Mouse (Mus musculus): ENCODE results near the gene Leng9. TPM values are rescaled to one million over a fixed set of nuclear protein-coding genes. Genes with fewer than 3 reads are reported as not detected.
A peak's percentile ranks its signal among the peaks of the same experiment; 100 is the strongest.

Leng9 gene
- total and polyA plus RNA-seq, 2 experiments from 2014 or later: 4.7 to 4.9 TPM

DNA sequence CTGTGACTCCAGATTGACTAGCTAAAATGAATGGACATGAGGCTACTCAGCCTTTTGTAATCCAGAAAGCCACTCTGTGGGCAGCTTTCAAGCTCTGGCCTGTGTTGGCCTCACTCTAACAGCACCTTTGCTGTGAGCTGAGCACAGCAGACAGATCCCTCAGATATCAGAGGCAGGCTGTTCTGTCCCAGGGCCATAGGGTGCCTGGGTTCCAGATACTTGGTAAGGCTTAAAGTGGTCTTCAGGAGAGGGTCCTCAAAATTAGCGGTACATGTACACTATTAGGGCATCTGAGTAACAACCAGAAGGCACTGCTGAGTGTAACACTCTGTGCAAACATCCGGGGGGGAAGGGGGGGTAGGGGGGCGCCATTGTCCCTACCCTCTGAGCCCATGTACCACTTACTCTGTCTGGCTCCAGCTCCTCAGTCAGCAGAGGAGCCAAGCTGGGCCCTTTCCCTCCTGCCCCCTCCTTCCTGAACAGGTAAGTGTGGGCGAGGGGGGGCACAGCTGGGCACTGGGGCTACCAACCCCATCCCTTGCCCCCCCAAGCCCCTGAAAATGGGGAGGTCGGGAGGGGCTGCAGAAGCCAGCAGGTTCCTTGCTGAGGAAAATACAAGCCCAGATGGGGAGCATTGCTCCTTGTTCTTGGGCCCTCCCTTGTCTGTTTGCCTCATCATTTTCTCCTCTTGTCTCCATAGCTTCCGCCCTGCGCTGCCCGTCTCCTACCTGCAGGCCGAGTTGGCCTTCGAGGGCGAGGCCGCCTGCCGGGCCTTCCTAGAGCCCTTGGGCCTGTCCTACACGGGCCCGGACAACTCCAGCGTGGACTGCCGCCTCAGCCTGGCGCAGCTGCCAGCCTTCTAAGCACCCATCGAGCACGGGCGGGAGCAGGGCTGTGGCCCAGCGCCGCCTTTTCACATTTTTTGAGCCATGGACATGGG is 3.7 kb downstream of the Leng9 start:
- no peak for DNase-seq (ENCODE audit: low spot score)

DNA sequence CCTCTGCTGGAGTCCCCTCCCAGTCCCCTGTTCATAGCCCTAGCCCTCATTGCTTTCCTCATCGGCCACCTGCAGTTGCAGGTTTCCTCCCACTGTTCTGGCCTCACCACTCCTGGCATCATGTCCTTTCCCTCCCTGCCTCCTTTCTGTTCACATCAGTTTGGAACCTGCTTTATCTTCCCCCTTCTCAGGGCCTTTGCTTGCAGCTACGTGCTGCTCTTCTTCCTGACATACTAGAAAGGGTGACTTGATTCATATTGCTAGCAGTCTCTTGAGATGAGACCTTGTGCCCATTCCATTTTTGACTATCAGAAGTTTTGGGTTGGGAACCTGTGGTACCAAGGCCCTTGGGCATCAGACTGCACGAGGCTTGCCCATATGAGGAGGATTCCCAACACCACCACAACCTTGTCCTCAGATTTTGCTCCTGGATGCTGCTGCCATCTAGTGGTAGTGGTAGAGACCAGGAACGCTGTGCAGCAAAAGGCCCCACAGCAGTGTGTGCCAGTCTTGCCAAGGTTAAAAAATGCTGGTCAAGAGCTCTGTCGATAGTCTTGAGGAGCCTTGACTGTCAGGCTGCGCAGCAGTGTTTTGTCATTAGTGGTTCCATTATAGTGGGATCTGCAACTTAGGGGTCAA is 4.5 kb downstream of the Leng9 start:
- no peaks in the 10 kb centered on the region for H3K4me1 ChIP-seq (ENCODE audit: insufficient read depth, low read length)
- 61% methylated on average over 6 of the region's 6 CpGs for WGBS
- H3K4me2 ChIP-seq (ENCODE audit: low read depth, low read length, poor library complexity, severe bottlenecking): no peak overlapping the region
- ATAC-seq (ENCODE audit: low FRiP score) (no peak), DNase-seq (ENCODE audit: low spot score) (peak; percentile 49)
- H3K9me3 ChIP-seq (ENCODE audit: low read length): no peaks in the 10 kb centered on the region
- no peak overlapping the region for H3K9ac ChIP-seq (replicated peaks; ENCODE audit: low read length, poor library complexity, severe bottlenecking)
- H3K36me3 ChIP-seq (ENCODE audit: insufficient read depth, low read length): peaks cover 61% of the 10 kb centered on the region
- H3K27ac ChIP-seq (ENCODE audit: low read depth, low read length): no peak overlapping the region
- peak; percentile 77 for TF ChIP-seq CTCF (IDR thresholded peaks at IDR 0.05)
- H3K27me3 ChIP-seq (ENCODE audit: insufficient read depth, low read length): no peaks in the 10 kb centered on the region
- no peak overlapping the region for H3K4me3 ChIP-seq (ENCODE audit: low read depth, low read length)

More for the DNA sequence above, 3.7 kb downstream of the Leng9 start:
- Histone ChIP-seq H3K9ac (replicated peaks; ENCODE audit: low read length, poor library complexity, severe bottlenecking) (no peak overlapping the region), H3K4me2 (ENCODE audit: low read depth, low read length, poor library complexity, severe bottlenecking) (no peak overlapping the region), H3K4me1 (ENCODE audit: insufficient read depth, low read length) (no peaks in the 10 kb centered on the region), H3K27me3 (ENCODE audit: insufficient read depth, low read length) (peaks cover 4% of the 10 kb centered on the region; the same call in 1 of the 2 replicates), H3K27ac (ENCODE audit: low read depth, low read length) (no peak overlapping the region), H3K9me3 (ENCODE audit: low read length) (no peaks in the 10 kb centered on the region), H3K36me3 (ENCODE audit: insufficient read depth, low read length) (peaks cover 52% of the 10 kb centered on the region), H3K4me3 (ENCODE audit: low read depth, low read length) (no peak overlapping the region)
- ATAC-seq (ENCODE audit: low FRiP score): no peak
- WGBS: 96% methylated on average over 23 of the region's 23 CpGs
- no peak for TF ChIP-seq CTCF (IDR thresholded peaks at IDR 0.05)

DNA sequence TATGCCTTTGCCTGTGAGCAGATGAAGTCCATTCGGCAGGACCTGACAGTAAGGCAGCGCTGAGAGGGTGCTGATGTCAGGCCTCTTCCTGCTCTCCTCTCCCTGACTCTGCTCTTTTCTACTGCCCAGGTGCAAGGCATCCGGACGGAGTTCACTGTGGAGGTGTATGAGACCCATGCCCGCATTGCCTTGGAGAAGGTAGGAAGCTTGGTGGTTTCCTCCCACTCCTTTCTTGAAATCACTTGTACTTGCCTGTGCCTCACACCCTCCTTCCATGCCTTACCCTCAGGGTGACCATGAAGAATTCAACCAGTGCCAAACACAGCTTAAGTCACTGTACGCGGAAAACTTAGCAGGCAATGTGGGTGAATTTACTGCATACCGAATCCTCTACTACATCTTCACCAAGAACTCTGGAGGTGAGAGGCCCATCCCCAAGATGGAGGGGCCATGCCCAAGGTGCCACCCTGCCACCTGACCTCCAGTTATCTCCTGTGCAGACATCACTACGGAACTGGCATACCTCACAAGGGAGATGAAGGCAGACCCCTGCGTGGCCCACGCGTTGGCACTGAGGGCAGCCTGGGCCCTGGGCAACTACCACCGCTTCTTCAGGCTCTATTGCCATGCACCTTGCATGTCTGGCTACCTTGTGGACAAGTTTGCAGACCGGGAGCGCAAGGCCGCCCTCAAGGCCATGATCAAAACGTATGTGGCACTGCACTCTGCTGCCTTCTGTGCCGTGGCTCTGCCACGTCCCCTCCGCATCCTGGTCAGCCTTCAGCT is 5.2 kb downstream of the Leng9 start:
- 94% methylated on average over 20 of the region's 20 CpGs for WGBS
- no peaks in the 10 kb centered on the region for H3K27me3 ChIP-seq (ENCODE audit: insufficient read depth, low read length)
- ATAC-seq (ENCODE audit: low FRiP score) (no peak), DNase-seq (ENCODE audit: low spot score) (no peak)
- H3K36me3 ChIP-seq (ENCODE audit: insufficient read depth, low read length): peaks cover 67% of the 10 kb centered on the region
- H3K9ac ChIP-seq (replicated peaks; ENCODE audit: low read length, poor library complexity, severe bottlenecking): no peak overlapping the region
- H3K4me2 ChIP-seq (ENCODE audit: low read depth, low read length, poor library complexity, severe bottlenecking): no peak overlapping the region
- H3K27ac ChIP-seq (ENCODE audit: low read depth, low read length): no peak overlapping the region
- no peak for TF ChIP-seq CTCF (IDR thresholded peaks at IDR 0.05)
- no peak overlapping the region for H3K4me3 ChIP-seq (ENCODE audit: low read depth, low read length)
- H3K9me3 ChIP-seq (ENCODE audit: low read length): no peaks in the 10 kb centered on the region
- no peaks in the 10 kb centered on the region for H3K4me1 ChIP-seq (ENCODE audit: insufficient read depth, low read length)

DNA sequence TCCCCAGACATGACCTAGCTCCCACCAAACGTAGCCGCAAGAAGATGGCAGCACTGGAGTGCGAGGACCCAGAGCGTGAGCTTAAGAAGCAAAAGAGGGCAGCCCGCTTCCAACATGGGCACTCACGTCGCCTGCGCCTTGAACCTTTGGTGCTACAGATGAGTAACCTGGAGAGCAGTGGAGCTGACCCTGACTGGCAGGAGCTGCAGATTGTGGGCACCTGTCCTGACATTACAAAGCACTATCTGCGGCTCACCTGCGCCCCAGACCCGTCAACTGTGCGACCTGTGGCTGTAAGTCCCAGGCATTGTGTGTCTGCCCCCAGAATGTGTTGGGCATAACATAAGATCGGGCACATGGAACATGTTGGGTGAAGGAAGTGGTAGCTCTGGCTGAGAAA is 6.1 kb downstream of the Leng9 start:
- Histone ChIP-seq H3K27ac (ENCODE audit: low read depth, low read length) (no peak overlapping the region), H3K27me3 (ENCODE audit: insufficient read depth, low read length) (no peaks in the 10 kb centered on the region), H3K9me3 (ENCODE audit: low read length) (no peaks in the 10 kb centered on the region), H3K4me2 (ENCODE audit: low read depth, low read length, poor library complexity, severe bottlenecking) (no peak overlapping the region), H3K4me1 (ENCODE audit: insufficient read depth, low read length) (no peaks in the 10 kb centered on the region), H3K4me3 (ENCODE audit: low read depth, low read length) (no peak overlapping the region), H3K36me3 (ENCODE audit: insufficient read depth, low read length) (peaks cover 72% of the 10 kb centered on the region), H3K9ac (replicated peaks; ENCODE audit: low read length, poor library complexity, severe bottlenecking) (no peak overlapping the region)
- no peak for TF ChIP-seq CTCF (IDR thresholded peaks at IDR 0.05)
- DNase-seq (ENCODE audit: low spot score) (no peak), ATAC-seq (ENCODE audit: low FRiP score) (no peak)
- 94% methylated on average over 13 of the region's 13 CpGs for WGBS

DNA sequence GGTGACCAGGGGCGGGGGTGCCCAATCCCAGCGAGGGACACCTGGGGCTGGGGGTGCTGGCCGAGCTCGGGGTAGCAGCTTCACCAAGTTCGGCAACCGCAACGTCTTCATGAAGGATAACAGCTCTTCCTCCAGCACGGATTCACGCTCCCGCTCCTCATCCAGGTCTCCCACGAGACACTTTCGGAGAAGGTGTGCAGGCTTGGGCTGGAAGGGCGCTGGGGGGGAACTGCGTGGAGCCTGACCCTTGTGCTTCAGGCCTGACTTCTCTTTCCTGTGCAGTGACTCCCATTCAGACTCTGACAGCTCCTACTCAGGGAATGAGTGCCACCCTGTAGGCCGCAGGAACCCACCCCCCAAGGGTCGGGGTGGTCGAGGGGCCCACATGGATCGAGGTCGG is 6.7 kb downstream of the Leng9 start:
- no peaks in the 10 kb centered on the region for H3K4me1 ChIP-seq (ENCODE audit: insufficient read depth, low read length)
- H3K4me3 ChIP-seq (ENCODE audit: low read depth, low read length): no peak overlapping the region
- no peaks in the 10 kb centered on the region for H3K9me3 ChIP-seq (ENCODE audit: low read length)
- no peaks in the 10 kb centered on the region for H3K27me3 ChIP-seq (ENCODE audit: insufficient read depth, low read length)
- H3K27ac ChIP-seq (ENCODE audit: low read depth, low read length): no peak overlapping the region
- no peak for DNase-seq (ENCODE audit: low spot score)
- 94% methylated on average over 19 of the region's 19 CpGs for WGBS
- H3K36me3 ChIP-seq (ENCODE audit: insufficient read depth, low read length): peaks cover 76% of the 10 kb centered on the region
- no peak for ATAC-seq (ENCODE audit: low FRiP score)
- no peak overlapping the region for H3K9ac ChIP-seq (replicated peaks; ENCODE audit: low read length, poor library complexity, severe bottlenecking)
- no peak overlapping the region for H3K4me2 ChIP-seq (ENCODE audit: low read depth, low read length, poor library complexity, severe bottlenecking)
- TF ChIP-seq CTCF (IDR thresholded peaks at IDR 0.05): no peak

Data from midbrain, postnatal 0 days (tissue).